Mouse (Mus musculus) spleen, adult 2 months (tissue): ENCODE results near the gene Nod2. TPM values are rescaled to one million over a fixed set of nuclear protein-coding genes. Genes with fewer than 3 reads are reported as not detected.

Experiments used
- DNase-seq, 2 experiments: peaks; one replicate each; pipeline versions ENCODE4 v3.0.0 to v3.0.0-alpha.2; 2012 to 2021; ENCODE audit warnings: low spot score in 2 of 2, low read depth in 1 of 2
- H3K27ac ChIP-seq: fragments of 200-500 bp; 2 replicates; pipeline ENCODE4 v1.5.1; 2012; ENCODE audit warnings: low read length, inconsistent platforms; ENCODE audit not compliant: insufficient read depth
- H3K27me3 ChIP-seq: fragments of 200-500 bp; 2 replicates; pipeline ENCODE4 v1.6.1; 2012; ENCODE audit warnings: mild to moderate bottlenecking, moderate library complexity, low read length, inconsistent platforms; ENCODE audit not compliant: control insufficient read depth, insufficient read depth
- H3K36me3 ChIP-seq: fragments of 200-500 bp; 2 replicates; pipeline ENCODE4 v1.6.1; 2012; ENCODE audit warnings: mild to moderate bottlenecking, low read length, inconsistent platforms; ENCODE audit not compliant: control insufficient read depth, insufficient read depth
- H3K4me1 ChIP-seq: fragments of 200-500 bp; 2 replicates; pipeline ENCODE4 v1.6.1; 2011; ENCODE audit warnings: inconsistent platforms; ENCODE audit not compliant: control insufficient read depth, insufficient read depth, insufficient read length
- H3K4me3 ChIP-seq: fragments of 200-500 bp; 2 replicates; pipeline ENCODE4 v1.5.1; 2011; ENCODE audit warnings: mild to moderate bottlenecking, inconsistent platforms; ENCODE audit not compliant: insufficient read depth, insufficient read length; ENCODE audit errors: extremely low read depth
- CTCF ChIP-seq: fragments of 200-500 bp; IDR thresholded peaks from 2 replicates; pipeline ENCODE4 v1.5.1; 2011; ENCODE audit warnings: mild to moderate bottlenecking, inconsistent platforms; ENCODE audit not compliant: insufficient read depth, insufficient read length, insufficient replicate concordance; ENCODE audit errors: extremely low read depth
- POLR2A ChIP-seq: fragments of 200-500 bp; IDR thresholded peaks from 2 replicates; pipeline ENCODE4 v1.6.1; 2011; ENCODE audit warnings: low read depth, low read length, inconsistent platforms
- WGBS: fragments of 180-500 bp; shearing (Covaris S2); methylation state at CpG from one replicate; pipeline ENCODE4 v1.1.7; 2018; 5-methylcytosine and 5-hydroxymethylcytosine counted together
- polyA plus RNA-seq: library from polyadenylated mRNA; depleted of rRNA; stranded (reverse); fragments of >200 nt; gene quantifications from 2 replicates; pipeline ENCODE4 v1.2.3, GENCODE M21; 2012

The Nod2 gene
- polyA plus RNA-seq, 1 experiment: 3.2 TPM

DNA sequence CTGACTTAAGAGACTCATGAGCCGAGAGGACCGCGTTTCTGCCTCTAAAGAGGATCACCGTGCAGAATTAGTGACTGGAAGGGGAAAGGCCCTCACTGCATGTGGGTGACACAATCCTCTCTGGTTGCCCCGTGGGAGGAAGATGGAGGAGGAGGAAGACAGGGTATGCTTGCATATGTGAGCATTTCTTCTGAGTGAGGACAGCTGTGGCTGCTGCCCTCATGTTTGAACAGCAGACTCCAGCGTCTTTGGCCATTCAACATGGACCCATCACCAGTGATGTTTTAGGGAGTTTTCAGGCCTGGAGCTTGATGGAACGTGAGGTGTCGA, 39.8 kb downstream of the Nod2 start:
- Histone ChIP-seq H3K27ac (no peak overlapping the region), H3K27me3 (no peaks in the 10 kb centered on the region), H3K36me3 (no peaks in the 10 kb centered on the region), H3K4me1 (peaks cover 11% of the 10 kb centered on the region; the same call in 1 of the 2 replicates), H3K4me3 (no peak overlapping the region)
- 82% methylated on average over 8 of the region's 8 CpGs for WGBS
- no peak for TF ChIP-seq CTCF
- no peak for TF ChIP-seq POLR2A
- no peak for DNase-seq

DNA sequence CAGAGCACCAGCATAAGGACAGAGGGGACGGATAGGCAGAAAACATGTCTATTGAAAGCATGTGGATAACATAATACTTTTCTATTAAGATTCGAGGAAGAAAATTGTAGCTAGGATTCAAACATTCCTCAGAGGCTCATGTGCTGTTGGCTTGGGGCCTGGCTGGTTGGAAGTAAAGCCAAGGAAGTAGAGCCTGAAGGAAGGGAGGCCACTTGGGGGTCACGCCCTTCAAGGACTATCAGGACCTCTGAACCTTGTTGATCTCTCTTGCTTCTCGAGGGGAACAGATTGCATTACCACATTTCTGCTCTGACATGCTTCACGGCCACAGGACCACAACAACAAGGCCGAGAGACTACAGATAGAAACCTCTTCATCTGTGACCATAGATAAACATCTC, 42.0 kb downstream of the Nod2 start:
- Histone ChIP-seq H3K27ac (no peak overlapping the region), H3K36me3 (no peaks in the 10 kb centered on the region), H3K27me3 (no peaks in the 10 kb centered on the region), H3K4me3 (no peak overlapping the region), H3K4me1 (peaks cover 23% of the 10 kb centered on the region; the same call in 1 of the 2 replicates)
- WGBS: 59% methylated on average over 6 of the region's 6 CpGs
- no peak for TF ChIP-seq CTCF
- TF ChIP-seq POLR2A: no peak
- no peak for DNase-seq

DNA sequence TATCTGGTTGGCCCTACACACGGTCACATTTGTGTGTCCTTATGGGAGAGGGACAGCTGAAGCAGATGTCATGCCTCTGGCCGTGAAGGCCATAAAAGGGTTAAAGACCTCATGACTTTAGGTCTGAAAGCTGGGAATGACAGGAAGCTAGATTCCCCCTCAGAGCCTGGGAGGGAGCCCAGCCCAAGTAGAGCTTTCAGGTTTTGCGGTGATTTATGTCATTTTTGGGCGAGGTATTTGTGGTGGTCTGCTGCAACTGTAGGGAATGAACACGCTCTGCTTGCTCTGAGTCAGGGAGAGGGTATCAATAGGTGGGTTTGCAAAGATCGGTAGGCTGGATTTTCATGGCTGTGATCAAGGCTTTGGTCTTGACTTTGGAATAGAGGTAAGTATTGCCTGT, 42.8 kb downstream of the Nod2 start:
- TF ChIP-seq POLR2A (no peak), CTCF (no peak)
- Histone ChIP-seq H3K4me3 (no peak overlapping the region), H3K4me1 (peaks cover 29% of the 10 kb centered on the region; the same call in 1 of the 2 replicates), H3K27ac (no peak overlapping the region), H3K27me3 (no peaks in the 10 kb centered on the region), H3K36me3 (no peaks in the 10 kb centered on the region)
- WGBS: 91% methylated on average over 6 of the region's 6 CpGs
- DNase-seq: no peak

DNA sequence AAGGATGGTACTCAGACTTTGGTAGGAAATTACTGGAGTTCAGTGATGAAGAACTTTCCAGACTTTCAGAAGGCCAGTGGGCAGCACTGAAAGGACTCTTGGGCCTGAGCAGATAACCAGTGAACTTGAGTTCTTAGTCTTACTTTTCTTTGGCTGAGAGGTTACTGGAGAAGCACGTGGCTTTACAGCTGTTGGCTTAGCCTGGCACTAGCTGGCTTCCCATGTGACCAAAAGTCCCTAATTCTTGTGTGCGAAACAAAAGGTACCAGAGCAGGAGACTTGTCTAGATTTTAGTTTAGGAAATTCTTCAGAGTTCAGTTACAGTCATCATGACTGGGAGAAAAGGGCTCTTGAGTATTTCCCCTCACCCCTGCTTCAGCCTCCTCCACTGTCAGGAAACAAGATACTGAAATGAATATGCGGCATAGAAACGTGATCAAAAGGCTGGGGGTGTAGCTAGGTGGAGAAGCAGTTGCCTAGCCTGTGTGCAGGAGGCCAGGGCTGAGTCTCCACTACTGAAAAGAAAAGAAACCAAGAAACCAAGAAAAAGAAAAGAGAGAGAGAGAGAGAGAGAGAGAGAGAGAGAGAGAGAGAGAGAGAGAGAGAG, 44.3 kb downstream of the Nod2 start:
- WGBS: 19% methylated on average over 4 of the region's 4 CpGs
- H3K4me3 ChIP-seq: no peak overlapping the region

DNA sequence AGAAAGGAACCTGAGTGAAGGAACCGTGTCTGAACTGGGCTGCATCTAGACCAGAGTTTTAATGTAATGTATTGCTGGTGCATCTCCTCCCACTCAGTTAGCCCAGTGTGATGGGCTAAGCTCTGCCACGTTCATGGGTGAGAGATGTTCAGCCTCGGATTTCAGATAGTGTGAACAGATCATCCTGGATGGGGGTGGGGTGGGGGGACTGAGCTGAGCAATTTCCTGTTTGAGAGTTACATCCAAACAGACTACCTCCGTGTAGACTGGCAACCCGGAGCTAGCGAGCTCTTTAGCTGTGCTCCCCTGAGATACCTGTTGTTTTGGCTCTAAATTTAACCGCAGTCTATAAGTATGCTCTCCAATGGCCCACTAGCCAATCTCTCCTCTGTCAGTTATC, 44.8 kb downstream of the Nod2 start:
- Histone ChIP-seq H3K27ac (peak overlapping the region; percentile 31), H3K27me3 (no peaks in the 10 kb centered on the region), H3K4me3 (no peak overlapping the region), H3K4me1 (peaks cover 29% of the 10 kb centered on the region; the same call in 1 of the 2 replicates), H3K36me3 (no peaks in the 10 kb centered on the region)
- 25% methylated on average over 7 of the region's 7 CpGs for WGBS
- no peak for DNase-seq
- no peak for TF ChIP-seq POLR2A
- TF ChIP-seq CTCF: no peak

More for the DNA sequence above, 44.3 kb downstream of the Nod2 start:
- Histone ChIP-seq H3K27ac (peak overlapping the region; percentile 31), H3K36me3 (no peaks in the 10 kb centered on the region), H3K4me1 (peaks cover 29% of the 10 kb centered on the region; the same call in 1 of the 2 replicates), H3K27me3 (no peaks in the 10 kb centered on the region)
- no peak for DNase-seq
- no peak for TF ChIP-seq CTCF
- no peak for TF ChIP-seq POLR2A

DNA sequence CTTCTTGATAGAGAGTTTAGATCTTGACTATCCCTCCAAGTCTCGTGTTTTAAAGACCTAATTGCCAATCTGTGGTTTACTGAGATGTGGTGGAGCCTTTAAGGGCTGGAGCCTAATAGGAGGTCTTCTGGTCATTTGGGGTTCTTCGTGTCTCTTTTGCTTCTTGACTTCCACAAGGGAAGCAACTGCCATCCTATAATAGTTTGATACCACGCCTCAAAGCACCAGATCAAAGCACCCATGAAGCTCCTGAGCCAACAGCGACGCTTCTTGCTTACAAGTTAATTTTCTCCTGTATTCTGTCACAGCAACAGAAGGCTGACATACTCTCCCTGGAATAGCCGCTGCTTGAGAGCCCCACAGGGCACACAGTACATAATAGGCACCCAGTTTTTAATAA, 45.8 kb downstream of the Nod2 start:
- no peak for TF ChIP-seq CTCF
- no peak for TF ChIP-seq POLR2A
- Histone ChIP-seq H3K27ac (peak overlapping the region; percentile 31; the same call in 1 of the 2 replicates), H3K4me1 (peaks cover 29% of the 10 kb centered on the region; the same call in 1 of the 2 replicates), H3K27me3 (no peaks in the 10 kb centered on the region), H3K4me3 (no peak overlapping the region), H3K36me3 (no peaks in the 10 kb centered on the region)
- 47% methylated on average over 6 of the region's 6 CpGs for WGBS
- no peak for DNase-seq

DNA sequence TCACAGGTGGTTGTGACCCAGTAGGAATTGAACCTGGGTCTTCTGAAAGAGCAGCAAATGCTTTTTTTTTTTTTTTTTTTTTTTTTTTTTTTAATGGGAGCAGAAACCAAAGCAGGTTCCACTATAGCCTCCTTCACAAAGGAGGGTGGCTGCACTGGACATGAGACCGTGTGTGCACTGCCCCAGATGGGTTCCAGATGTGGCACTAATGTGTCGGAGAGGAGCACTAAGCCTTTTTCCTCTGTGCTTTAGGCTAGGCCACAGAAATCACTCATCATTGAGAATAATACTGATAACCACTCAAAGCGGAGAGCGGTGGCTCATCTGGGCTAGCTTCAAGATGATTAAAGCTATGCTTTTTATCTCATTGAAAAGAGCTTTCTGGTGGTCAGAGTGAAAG, 46.3 kb downstream of the Nod2 start:
- no peak for DNase-seq
- TF ChIP-seq CTCF (no peak), POLR2A (no peak)
- Histone ChIP-seq H3K27ac (no peak overlapping the region), H3K27me3 (no peaks in the 10 kb centered on the region), H3K4me3 (no peak overlapping the region), H3K36me3 (no peaks in the 10 kb centered on the region), H3K4me1 (peaks cover 29% of the 10 kb centered on the region; the same call in 1 of the 2 replicates)
- WGBS: 91% methylated on average over 4 of the region's 4 CpGs

DNA sequence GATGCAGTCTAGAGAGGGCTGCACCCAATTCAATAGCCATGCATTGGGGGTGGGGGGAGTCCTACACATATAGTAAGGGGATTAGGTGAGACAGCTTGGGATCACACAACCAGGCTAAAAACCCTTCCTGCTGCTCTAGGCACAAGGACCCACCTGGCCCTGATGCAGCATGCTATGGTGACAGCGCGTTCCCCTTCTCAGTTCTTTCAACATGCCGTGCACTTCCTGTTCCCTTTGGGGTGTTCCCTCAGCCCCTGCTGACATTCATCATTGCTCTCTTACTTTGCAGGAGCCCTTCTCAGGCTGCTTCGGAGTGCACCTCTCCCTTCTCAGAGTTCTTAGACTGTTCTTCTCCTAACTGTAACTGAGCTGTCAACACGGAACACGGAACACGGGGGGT, 47.2 kb downstream of the Nod2 start:
- Histone ChIP-seq H3K4me1 (peaks cover 27% of the 10 kb centered on the region; the same call in 1 of the 2 replicates), H3K36me3 (no peaks in the 10 kb centered on the region), H3K27me3 (no peaks in the 10 kb centered on the region), H3K4me3 (no peak overlapping the region), H3K27ac (peak overlapping the region; percentile 55)
- WGBS: 9% methylated on average over 7 of the region's 7 CpGs
- TF ChIP-seq CTCF: no peak
- no peak for TF ChIP-seq POLR2A
- peak in 1 of 2 experiments; percentile 59 for DNase-seq
